Mouse (Mus musculus): ENCODE measurements around the gene Usp33.
A peak's percentile ranks its signal among the peaks of the same experiment; 100 is the strongest.
"Not testable (repeated sequence)": the region's sequence is repeated elsewhere in the genome, so short reads cannot be mapped to it uniquely, and the experiment has no call there.

Gene Usp33

GRCm38 (mm10) chr3:152345732-152346632 is at the start of gene Usp33:
Gene Usp33, plus strand, starts transcription at chr3:152346478.
- peak; percentile 96 for DNase-seq

GRCm38 (mm10) chr3:152300376-152301337 is 45.6 kb upstream of the Usp33 start:
- DNase-seq = no peak

- DNase-seq = no peak
These were observed 43.3 kb upstream of the Usp33 start for GRCm38 (mm10) chr3:152302991-152303390.

- no peak for DNase-seq
These were observed 42.0 kb upstream of the Usp33 start for GRCm38 (mm10) chr3:152304093-152304815.

GRCm38 (mm10) chr3:152305080-152305479 is 41.2 kb upstream of the Usp33 start:
- no peak for DNase-seq

GRCm38 (mm10) chr3:152305971-152306370 is 40.3 kb upstream of the Usp33 start:
- no peak for DNase-seq

GRCm38 (mm10) chr3:152308485-152309249 is 37.6 kb upstream of the Usp33 start:
- DNase-seq = no peak

GRCm38 (mm10) chr3:152309250-152309645 is 37.0 kb upstream of the Usp33 start:
- no peak for DNase-seq

GRCm38 (mm10) chr3:152314666-152315065 is 31.6 kb upstream of the Usp33 start:
- DNase-seq = not testable (repeated sequence)

- peak; percentile 74 to 75 for DNase-seq
These were observed 30.7 kb upstream of the Usp33 start for GRCm38 (mm10) chr3:152315613-152316012.

- not testable (repeated sequence) for DNase-seq
These were observed 29.7 kb upstream of the Usp33 start for GRCm38 (mm10) chr3:152316447-152317173.

GRCm38 (mm10) chr3:152320972-152321645 is 25.2 kb upstream of the Usp33 start:
- DNase-seq = no peak

- DNase-seq = no peak
These were observed 24.3 kb upstream of the Usp33 start for GRCm38 (mm10) chr3:152321765-152322547.

- DNase-seq = no peak
These were observed 14.2 kb upstream of the Usp33 start for GRCm38 (mm10) chr3:152332104-152332503.

- no peak for DNase-seq
These were observed 13.6 kb upstream of the Usp33 start for GRCm38 (mm10) chr3:152332545-152333300.

- DNase-seq = no peak
These were observed 12.6 kb upstream of the Usp33 start for GRCm38 (mm10) chr3:152333641-152334040.

GRCm38 (mm10) chr3:152336085-152336484 is 10.2 kb upstream of the Usp33 start:
- no peak for DNase-seq

GRCm38 (mm10) chr3:152339862-152340557 is 6.3 kb upstream of the Usp33 start, which contains the start of gene Miga1:
Gene Miga1, minus strand, starts transcription at chr3:152340407.
- DNase-seq = peak; percentile 84 to 87
